Mouse (Mus musculus) liver, embryonic 16.5 days (tissue): ENCODE measurements around the gene Arrdc2. TPM values are rescaled to one million over a fixed set of nuclear protein-coding genes. Genes with fewer than 3 reads are reported as not detected.

Source experiments
- ATAC-seq: fragments of 200-750 bp; cut with Nextera tagmentation; 2 replicates; pipeline ENCODE4 v1.8.0; 2017; ENCODE audit warnings: low read depth, mild to moderate bottlenecking, moderate number of reproducible peaks, moderate library complexity
- H3K27ac ChIP-seq: fragments of 300-500 bp; sonication (generic); 2 replicates; pipeline ENCODE4 v1.5.1; 2014; ENCODE audit warnings: mild to moderate bottlenecking, low read length
- H3K27me3 ChIP-seq: fragments of 300-500 bp; sonication (generic); 2 replicates; pipeline ENCODE4 v1.6.1; 2014; ENCODE audit warnings: low read depth, low read length, mixed read lengths; ENCODE audit not compliant: control insufficient read depth, insufficient read depth
- H3K36me3 ChIP-seq: fragments of 300-500 bp; sonication (generic); 2 replicates; pipeline ENCODE4 v1.6.1; 2014; ENCODE audit warnings: mild to moderate bottlenecking; ENCODE audit not compliant: control insufficient read depth, insufficient read depth
- H3K4me1 ChIP-seq: fragments of 300-500 bp; sonication (generic); 2 replicates; pipeline ENCODE4 v1.6.1; 2014; ENCODE audit warnings: low read depth, low read length, mixed read lengths; ENCODE audit not compliant: control insufficient read depth
- H3K4me2 ChIP-seq: fragments of 300-500 bp; sonication (generic); 2 replicates; pipeline ENCODE4 v1.6.1; 2014; ENCODE audit warnings: low read depth, low read length, mixed read lengths
- H3K4me3 ChIP-seq: fragments of 300-500 bp; sonication (generic); 2 replicates; pipeline ENCODE4 v1.5.1; 2014; ENCODE audit warnings: low read depth, mild to moderate bottlenecking, low read length
- H3K9ac ChIP-seq: fragments of 300-500 bp; sonication (generic); 2 replicates; pipeline ENCODE4 v1.6.1; 2014; ENCODE audit warnings: low read depth, low read length
- H3K9me3 ChIP-seq: fragments of 300-500 bp; sonication (generic); replicated peaks from 2 replicates; pipeline ENCODE4 v1.6.1; 2016; ENCODE audit warnings: low read length; ENCODE audit not compliant: control insufficient read depth
- WGBS: fragments of 180-500 bp; shearing (Covaris S2); extraction: QIAGEN DNeasy Blood & Tissue Kit; methylation state at CpG from one replicate; pipeline ENCODE4 v1.1.7; 2014; ENCODE audit not compliant: insufficient replicate concordance; 5-methylcytosine and 5-hydroxymethylcytosine counted together
- polyA plus RNA-seq: library from polyadenylated mRNA; unstranded; fragments of >200 nt; fragmentation: Nextera tagmentation; extraction: Ambion mirVana; gene quantifications from 2 replicates; pipeline ENCODE4 v1.2.1, GENCODE M21; 2015

Arrdc2 gene
- polyA plus RNA-seq = 11.6 and 13.5 TPM in 2 replicates

DNA sequence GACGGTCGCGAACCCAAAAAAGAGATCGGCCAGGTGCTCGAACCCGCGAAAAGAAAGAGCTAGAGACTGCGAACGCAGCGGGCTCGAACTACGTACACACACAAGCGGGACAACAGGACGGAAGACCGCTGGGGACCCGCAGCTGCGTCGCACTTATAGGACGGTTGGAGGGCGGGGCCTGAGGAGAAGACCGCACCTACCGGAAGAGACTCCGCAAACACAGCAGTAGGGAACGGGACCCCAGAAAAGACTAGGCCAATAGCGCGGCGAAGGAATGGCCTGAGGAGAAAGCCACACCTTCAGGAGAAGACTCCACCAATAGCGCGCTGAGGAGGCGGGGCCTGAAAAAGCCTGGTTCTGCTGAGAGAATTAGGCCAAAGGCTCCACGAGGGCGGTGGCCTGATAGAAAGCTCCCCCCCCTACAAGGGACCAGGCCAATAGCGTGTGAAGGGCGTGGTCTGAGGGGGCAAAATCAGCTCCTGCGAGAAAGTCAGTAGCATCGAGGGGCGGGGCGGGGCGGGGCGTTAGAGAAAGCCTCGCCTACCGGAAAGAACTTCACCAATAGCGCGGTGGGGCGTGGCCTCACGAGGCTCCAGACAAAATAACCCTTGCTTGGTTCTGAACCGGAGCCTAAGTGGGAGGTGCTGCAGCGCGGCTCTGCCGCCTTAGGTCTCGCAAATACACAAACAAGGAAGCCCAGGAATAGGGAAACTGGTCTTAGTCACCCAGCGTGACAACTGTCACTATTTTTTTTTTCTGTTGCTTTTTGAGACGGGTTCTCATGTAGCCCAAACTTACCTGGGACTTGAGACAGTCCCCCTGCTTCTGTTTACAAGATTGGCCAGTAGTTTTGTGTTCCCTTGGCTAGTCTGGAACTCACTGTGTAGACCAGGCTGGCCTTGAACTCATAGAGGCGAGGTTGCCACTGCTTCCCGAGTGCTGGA, at the start of gene Arrdc2:
Gene Arrdc2, minus strand, starts transcription at position 313 of the 944 bp plus-strand sequence.
- ATAC-seq = peak; percentile 86
- Histone ChIP-seq H3K27me3 (no peaks in the 10 kb centered on the region), H3K9ac (peak within 1 kb of the TSS; percentile 95), H3K36me3 (peaks cover 18% of the 10 kb centered on the region), H3K4me1 (peaks cover 83% of the 10 kb centered on the region), H3K9me3 (no peaks in the 10 kb centered on the region), H3K4me3 (peak within 1 kb of the TSS; percentile 86), H3K27ac (peak within 1 kb of the TSS; percentile 97), H3K4me2 (peak within 1 kb of the TSS; percentile 89)
- WGBS = under 1% methylated on average over 51 of the region's 55 CpGs

DNA sequence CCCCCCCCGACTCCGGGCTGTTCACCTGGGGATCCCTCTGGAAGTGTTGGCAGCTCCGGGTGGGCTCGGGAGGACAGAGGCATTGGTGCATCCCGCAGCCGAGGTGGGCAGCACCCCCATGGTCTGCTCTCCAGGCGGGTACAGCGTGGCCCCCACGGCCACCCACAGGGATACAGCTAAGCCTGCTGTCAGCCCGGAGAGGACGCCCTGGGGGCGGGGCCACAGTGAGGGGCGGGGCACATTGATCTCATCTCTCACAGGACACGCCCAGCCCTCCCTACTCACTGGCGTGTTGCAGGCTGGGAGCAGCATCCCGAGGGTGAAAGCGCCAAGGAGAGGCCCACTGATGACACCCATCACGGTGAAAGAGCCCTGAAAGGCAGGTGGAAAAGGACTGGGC, 48.1 kb upstream of the Arrdc2 start:
- ATAC-seq = peak; percentile 63
- H3K4me3 ChIP-seq = no peak overlapping the region
- peaks cover 42% of the 10 kb centered on the region for H3K27me3 ChIP-seq
- H3K9ac ChIP-seq = no peak overlapping the region
- no peaks in the 10 kb centered on the region for H3K36me3 ChIP-seq
- H3K4me1 ChIP-seq = peaks cover 17% of the 10 kb centered on the region
- no peaks in the 10 kb centered on the region for H3K9me3 ChIP-seq
- no peak overlapping the region for H3K27ac ChIP-seq
- 7% methylated on average over 16 of the region's 18 CpGs for WGBS
- 0 out of 2 replicates have a peak overlapping the region, but pooled peaks have one; percentile 3 for H3K4me2 ChIP-seq

DNA sequence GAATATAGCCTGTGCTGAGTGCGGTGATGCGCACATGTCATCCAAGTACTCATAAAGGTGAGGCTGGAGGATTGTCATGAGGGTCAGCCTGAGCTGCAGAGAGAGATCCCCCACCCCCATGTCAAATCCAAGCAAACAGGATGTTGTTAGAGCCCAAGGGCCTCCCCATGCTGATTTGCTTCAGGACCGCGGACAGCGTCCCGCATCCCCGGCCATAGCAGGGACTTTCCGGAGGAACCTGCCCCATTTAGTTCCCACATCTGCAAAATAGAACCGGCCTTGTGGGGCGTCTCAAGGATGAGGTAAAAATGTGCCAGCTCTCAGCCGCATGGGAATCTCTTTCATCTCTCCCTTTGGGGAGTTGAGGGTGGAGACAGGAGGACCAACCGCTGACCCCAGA, 46.1 kb upstream of the Arrdc2 start:
- no peak overlapping the region for H3K4me2 ChIP-seq
- H3K4me3 ChIP-seq = no peak overlapping the region
- H3K27ac ChIP-seq = no peak overlapping the region
- H3K4me1 ChIP-seq = peaks cover 5% of the 10 kb centered on the region
- peaks cover 23% of the 10 kb centered on the region for H3K27me3 ChIP-seq
- no peak overlapping the region for H3K9ac ChIP-seq
- H3K36me3 ChIP-seq = no peaks in the 10 kb centered on the region
- no peaks in the 10 kb centered on the region for H3K9me3 ChIP-seq
- whole genome bisulfite sequencing = 15% methylated on average over 12 of the region's 12 CpGs
- ATAC-seq = no peak

DNA sequence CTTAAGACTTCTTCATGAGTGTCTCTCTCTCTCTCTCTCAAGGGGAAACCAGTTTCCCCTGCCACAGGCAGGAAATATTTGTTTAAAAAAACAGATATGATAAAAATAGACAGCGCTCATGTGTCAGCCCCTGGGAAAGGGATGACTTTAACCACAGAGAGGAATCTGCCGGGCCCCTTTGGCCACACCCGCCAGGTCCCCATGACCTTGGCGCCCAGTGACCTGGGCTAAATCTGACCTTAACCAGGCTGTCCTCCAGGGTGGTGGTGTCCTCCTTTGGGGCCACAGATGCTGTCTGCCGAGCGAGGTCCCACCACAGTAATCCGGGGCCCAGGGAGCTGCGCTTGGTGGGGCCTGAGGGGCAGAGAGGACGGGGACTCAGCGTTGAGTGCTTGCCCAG, 45.2 kb upstream of the Arrdc2 start:
- H3K4me3 ChIP-seq = no peak overlapping the region
- H3K27ac ChIP-seq = no peak overlapping the region
- H3K4me1 ChIP-seq = peaks cover 5% of the 10 kb centered on the region
- H3K4me2 ChIP-seq = no peak overlapping the region
- no peak for ATAC-seq
- no peak overlapping the region for H3K9ac ChIP-seq
- H3K36me3 ChIP-seq = no peaks in the 10 kb centered on the region
- H3K9me3 ChIP-seq = no peaks in the 10 kb centered on the region
- peaks cover 23% of the 10 kb centered on the region for H3K27me3 ChIP-seq
- WGBS = 46% methylated on average over 10 of the region's 10 CpGs

DNA sequence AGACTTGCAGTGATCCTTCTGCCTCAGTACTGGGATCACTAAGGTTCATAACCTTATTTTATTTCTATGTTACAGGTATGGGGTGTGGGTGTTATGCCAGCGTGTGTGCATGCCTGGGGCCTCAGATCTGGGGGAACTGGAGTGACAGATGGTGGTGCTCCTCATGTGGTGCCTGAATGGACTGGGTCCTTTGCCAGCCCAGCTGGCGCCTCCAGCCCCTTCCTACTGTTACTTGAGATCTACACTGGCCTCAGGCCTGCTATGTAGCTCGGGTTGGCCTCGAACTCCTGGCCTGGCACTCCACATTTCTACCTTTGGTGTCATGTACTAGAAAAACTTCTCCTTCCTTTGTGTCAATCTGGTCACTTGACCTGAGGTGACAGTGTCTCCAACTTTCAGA, 44.7 kb upstream of the Arrdc2 start:
- Histone ChIP-seq H3K4me2 (no peak overlapping the region), H3K4me3 (no peak overlapping the region), H3K27ac (no peak overlapping the region), H3K4me1 (peaks cover 5% of the 10 kb centered on the region), H3K36me3 (no peaks in the 10 kb centered on the region), H3K9me3 (no peaks in the 10 kb centered on the region), H3K9ac (no peak overlapping the region), H3K27me3 (peaks cover 27% of the 10 kb centered on the region)
- ATAC-seq = no peak
- WGBS = 59% methylated on average over 4 of the region's 4 CpGs

DNA sequence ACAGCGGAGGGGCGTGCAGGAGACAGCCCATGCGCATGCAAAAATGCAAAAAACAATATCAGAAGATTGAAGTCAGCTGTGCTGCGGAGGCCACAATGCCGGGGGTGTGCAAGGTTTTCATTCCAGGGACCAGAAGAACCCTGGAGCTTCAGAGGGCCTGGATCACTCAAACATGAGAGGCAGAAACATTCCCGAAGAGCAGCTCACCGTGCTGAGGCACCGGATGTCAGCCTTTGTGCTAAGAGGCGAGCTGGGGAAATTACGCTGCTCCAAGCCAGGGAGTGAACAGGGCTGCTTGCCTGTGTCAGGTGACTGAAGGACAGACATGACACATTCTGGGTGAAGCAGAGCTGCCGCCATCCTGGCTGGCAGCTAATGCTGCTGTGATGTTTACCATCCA, 41.0 kb upstream of the Arrdc2 start:
- no peak overlapping the region for H3K9ac ChIP-seq
- ATAC-seq = no peak
- 32% methylated on average over 11 of the region's 11 CpGs for WGBS
- H3K4me2 ChIP-seq = no peak overlapping the region
- no peak overlapping the region for H3K27ac ChIP-seq
- no peak overlapping the region for H3K4me3 ChIP-seq
- H3K27me3 ChIP-seq = peaks cover 13% of the 10 kb centered on the region
- H3K9me3 ChIP-seq = no peaks in the 10 kb centered on the region
- peaks cover 4% of the 10 kb centered on the region for H3K4me1 ChIP-seq
- no peaks in the 10 kb centered on the region for H3K36me3 ChIP-seq

DNA sequence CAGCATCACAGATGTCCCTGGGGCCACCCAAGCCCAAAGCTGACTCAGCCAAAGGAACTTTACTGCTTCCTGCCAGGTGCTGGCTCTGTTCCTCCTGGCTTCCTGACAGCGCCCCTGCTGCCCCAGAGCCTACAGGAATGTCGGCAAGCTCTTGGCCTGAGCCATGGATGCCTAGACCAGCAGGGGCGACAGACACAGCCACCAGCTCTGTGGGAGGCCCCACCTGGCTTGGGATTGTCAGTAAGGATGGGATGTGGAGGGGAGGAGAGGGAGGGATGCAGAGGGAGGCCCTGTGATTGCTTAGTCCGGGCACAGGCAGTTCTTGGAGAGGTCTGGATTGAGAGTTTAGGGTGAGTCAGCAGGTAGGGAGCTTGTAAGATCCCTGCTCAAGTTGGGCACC, 40.6 kb upstream of the Arrdc2 start:
- H3K36me3 ChIP-seq = no peaks in the 10 kb centered on the region
- ATAC-seq = no peak
- no peak overlapping the region for H3K4me3 ChIP-seq
- H3K9me3 ChIP-seq = no peaks in the 10 kb centered on the region
- no peak overlapping the region for H3K27ac ChIP-seq
- 15% methylated on average over 4 of the region's 4 CpGs for WGBS
- H3K4me2 ChIP-seq = no peak overlapping the region
- H3K27me3 ChIP-seq = peaks cover 13% of the 10 kb centered on the region
- no peak overlapping the region for H3K9ac ChIP-seq
- H3K4me1 ChIP-seq = peaks cover 4% of the 10 kb centered on the region

DNA sequence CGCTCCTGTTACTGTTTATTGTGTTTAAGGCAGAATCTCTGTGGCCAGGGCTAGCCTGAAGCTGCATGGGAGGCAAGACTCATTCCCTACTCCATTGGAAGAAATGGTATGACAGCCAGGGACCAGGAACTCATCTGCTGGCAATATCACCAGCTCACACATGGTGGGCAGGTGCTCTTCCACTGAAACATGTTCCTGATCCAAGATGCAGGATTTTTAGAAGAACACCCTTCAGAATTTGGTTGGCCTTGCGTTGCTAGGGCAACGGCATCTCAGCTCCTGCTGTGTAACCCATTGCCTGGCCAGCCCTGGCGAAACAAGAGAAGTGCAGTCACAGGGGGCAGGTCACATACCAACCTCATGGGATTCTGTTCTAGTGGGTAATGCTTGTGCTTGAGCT, 40.0 kb upstream of the Arrdc2 start:
- Histone ChIP-seq H3K9ac (no peak overlapping the region), H3K4me3 (no peak overlapping the region), H3K27ac (no peak overlapping the region), H3K4me2 (no peak overlapping the region), H3K36me3 (no peaks in the 10 kb centered on the region), H3K27me3 (peaks cover 13% of the 10 kb centered on the region), H3K4me1 (peaks cover 4% of the 10 kb centered on the region), H3K9me3 (no peaks in the 10 kb centered on the region)
- ATAC-seq = no peak
- 53% methylated on average over 4 of the region's 4 CpGs for WGBS

DNA sequence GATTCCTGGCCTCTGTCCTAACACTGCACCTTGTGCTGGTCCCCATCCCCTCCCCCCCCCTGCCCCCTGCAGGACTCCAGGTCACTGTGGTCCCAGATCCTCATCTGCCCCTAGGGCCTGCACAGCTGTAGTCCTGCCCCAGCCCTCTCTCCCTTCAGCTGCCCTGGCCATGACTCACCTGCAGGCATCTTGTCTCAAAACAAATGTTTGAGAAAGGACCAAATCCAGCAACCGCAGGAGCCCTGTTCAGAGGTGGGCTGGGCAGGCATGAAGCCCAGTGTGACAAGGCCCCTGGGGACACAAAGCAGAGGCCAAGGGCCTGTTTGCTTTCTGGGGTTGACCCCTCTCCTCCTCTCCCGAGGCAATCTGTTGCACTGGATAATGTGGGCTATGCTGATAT, 38.7 kb upstream of the Arrdc2 start:
- H3K27ac ChIP-seq = no peak overlapping the region

More for the DNA sequence above, 38.7 kb upstream of the Arrdc2 start:
- H3K36me3 ChIP-seq = no peaks in the 10 kb centered on the region
- H3K4me3 ChIP-seq = no peak overlapping the region
- no peak overlapping the region for H3K4me2 ChIP-seq
- WGBS = 39% methylated on average over 2 of the region's 2 CpGs
- no peak for ATAC-seq
- H3K9ac ChIP-seq = no peak overlapping the region
- H3K4me1 ChIP-seq = peaks cover 8% of the 10 kb centered on the region
- no peaks in the 10 kb centered on the region for H3K9me3 ChIP-seq
- peaks cover 13% of the 10 kb centered on the region for H3K27me3 ChIP-seq
